Mouse (Mus musculus) heart, adult 2 months (tissue): ENCODE measurements around the gene Mfsd6l.

Experiments
- EP300 ChIP-seq: fragments of 200-500 bp; IDR thresholded peaks from 2 replicates; pipeline ENCODE4 v1.6.1; 2011; ENCODE audit warnings: low read depth, low read length, control low read depth; ENCODE audit not compliant: insufficient read depth
- POLR2A ChIP-seq: fragments of 200-500 bp; IDR thresholded peaks from 2 replicates; pipeline ENCODE4 v1.6.1; 2011; ENCODE audit warnings: mild to moderate bottlenecking, low read depth, low read length, control low read depth; ENCODE audit not compliant: insufficient read depth

- TF ChIP-seq POLR2A (no peak), EP300 (no peak)
Observed at GRCm38 (mm10) chr11:68564356-68565031, 8.5 kb downstream of the Mfsd6l start.
